Mouse (Mus musculus) 3T3-L1 (cell line): ENCODE data around the gene Gm20517.

ENCODE experiments used
- DNase-seq: peaks from one replicate; pipeline ENCODE4 v3.0.0-alpha.2; 2015; ENCODE audit warnings: low read depth, low spot score

Gene Gm20517

DNA sequence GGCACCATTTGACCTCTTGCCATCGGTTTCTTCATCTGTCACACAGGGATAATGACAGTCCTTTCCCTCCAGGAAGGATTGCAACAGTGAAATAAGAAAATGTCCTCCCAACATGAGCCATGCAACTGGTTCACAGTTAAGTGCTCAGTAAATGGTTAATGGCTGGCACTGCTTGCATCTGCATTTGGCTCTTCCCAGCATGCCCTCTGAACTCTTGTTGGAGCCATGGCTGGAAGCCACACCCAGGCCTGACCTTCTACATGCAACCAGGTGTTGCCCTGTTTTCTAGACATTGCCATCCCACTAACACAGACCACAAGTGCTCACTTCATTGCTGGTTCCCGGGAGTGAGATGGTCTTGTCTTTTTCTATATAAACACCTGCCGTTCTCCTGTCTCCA is 96.6 kb downstream of the Gm20517 start:
- no peak for DNase-seq

DNA sequence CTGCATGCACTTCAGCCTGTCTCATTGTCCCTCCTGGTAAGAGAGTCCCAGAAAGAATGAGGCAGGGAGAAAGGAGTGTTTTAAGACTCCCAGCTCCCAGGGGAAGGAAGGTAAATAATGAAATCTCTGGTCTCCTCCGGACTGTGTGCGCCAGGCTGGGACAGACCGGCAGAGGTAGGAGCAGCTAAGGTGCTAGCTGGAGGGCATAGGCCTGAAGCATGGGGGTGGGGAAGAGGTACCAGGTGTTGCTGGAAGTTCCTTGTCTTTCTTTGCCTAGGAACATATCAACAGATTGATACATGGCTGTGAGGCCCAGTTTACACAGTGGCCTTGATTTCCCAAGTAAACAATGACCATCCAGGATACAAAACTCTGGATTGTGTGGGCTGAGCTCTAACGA is 97.6 kb downstream of the Gm20517 start:
- no peak for DNase-seq

DNA sequence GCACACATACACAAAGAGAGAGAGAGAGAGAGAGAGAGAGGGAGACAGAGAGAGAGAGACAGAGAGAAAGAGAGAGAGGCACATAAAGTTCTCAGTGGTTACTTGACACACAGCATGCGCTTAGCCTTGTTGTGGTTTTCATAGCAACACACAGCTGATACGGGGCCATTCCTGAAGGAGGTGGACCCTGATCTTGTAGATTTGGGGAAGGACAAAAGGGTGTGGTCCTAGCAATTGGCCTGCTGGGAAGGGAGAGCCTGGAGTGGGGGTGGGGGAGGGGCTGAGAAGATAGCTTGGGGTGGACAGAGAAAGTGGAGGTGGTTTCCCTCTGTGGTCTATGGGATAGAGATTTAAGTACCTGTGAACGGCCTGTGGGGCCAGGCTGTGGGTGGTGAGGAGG is 98.6 kb downstream of the Gm20517 start:
- DNase-seq, result no peak

DNA sequence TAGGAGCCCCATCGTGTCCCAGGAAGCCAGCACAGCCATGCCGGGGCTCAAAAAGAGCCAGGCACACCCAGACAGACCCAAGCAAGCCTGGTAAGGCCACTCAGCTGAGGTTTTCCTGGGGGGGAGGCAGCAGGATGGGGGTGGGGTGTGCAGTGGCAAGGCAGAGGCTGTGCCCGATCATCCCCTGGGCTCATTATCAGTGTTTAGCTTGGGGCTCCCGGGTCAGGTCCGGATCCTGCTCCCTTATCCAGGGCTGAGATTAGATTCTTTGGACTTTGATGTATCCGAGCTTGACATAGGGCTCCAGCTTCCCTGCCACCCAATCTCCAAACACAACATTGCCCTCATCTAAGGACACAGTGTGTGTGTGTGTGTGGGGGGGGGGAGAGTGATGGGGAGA is 100.5 kb downstream of the Gm20517 start:
- DNase-seq, result no peak

DNA sequence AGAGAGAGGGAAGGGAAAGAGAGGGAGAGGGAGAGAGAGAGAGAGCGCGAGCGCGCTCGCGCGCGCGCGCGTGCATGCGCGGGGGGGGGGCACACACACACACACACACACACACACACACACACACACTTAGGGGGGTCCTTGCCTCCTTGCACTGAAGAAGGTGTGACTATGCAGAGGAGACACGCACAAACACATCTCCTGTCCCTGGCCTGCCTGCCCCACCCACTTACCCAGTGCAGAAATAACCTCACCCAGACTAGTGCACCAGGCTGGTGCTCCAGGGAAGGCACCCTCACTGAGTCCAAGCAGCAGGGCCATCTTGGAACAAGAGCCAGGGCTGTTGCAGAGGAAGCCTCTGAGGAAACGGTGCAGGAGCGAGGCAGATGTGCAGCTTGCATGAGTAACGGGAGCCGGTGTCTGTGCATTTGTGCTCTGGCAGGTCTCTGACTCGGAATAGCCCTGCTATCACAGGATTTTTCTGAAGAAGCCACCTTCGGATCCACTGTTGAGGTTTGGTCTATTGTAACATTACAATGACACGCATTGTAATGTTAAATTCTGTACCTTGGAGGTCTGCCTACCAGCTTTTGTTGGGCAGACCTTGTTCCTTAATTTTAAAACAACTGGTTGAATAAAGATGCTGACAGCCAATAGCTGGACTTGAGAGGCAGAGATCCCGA is 101.6 kb downstream of the Gm20517 start:
- no peak for DNase-seq

DNA sequence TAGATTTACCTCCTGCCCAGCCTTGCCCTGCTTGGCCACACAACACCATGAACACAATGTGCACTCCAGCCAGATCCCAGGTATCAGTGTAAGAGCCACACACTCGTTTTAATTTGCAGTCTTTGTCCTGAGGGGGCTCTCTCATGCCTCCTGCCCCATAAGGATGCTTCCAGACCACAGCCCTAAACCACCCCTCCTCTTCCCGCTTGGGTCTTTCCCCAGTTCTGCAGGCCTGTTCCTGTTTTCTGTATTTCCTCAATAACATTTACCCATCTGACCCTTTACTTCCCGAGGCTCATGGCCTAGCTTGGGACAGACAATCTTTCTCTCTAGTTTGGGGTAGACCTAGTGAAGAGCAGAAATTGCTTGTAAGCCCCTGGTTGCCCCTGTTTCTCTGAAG is 103.6 kb downstream of the Gm20517 start:
- no peak for DNase-seq

DNA sequence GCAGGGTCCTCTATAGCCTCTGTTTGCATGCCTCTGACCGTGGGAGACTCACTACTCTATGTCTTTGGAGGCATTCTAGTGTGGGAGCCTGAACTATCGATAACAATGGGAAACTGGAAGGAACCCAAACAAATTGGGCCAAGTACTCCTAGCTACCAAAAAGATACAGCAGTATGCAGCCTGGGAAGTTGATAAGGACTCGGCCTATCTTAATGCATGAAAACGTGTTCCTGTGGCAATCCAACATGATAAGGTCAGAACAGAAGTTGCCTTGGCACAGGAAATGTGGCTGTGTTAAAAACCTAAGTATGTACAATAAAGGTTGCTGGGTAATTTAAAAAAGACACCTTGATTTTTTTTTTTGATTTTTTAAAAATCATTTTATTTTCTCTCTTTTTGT is 109.8 kb downstream of the Gm20517 start:
- no peak for DNase-seq

DNA sequence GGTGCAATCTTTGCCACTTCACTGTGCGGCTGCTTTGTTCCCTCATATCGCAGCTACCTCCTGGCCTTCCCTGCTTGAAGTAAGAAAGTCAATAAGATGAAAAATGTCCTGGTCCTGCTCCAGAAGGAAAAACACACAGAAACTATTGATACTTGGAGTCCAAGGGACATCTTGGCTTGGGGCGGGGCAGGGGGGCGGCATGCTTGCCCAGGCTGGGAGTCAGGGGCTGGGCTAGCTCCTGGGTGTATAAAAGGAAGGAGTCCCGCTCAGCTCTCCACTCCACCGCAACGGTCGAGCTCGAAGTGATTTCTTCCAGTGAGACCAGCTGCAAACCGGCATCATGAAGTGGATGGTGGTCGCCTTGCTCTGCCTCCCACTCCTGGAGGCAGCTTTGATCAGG is 115.2 kb downstream of the Gm20517 start, which contains the start of gene Pgc:
Gene Pgc, plus strand, starts transcription at position 277 of the 400 bp plus-strand sequence.
- DNase-seq, result no peak

DNA sequence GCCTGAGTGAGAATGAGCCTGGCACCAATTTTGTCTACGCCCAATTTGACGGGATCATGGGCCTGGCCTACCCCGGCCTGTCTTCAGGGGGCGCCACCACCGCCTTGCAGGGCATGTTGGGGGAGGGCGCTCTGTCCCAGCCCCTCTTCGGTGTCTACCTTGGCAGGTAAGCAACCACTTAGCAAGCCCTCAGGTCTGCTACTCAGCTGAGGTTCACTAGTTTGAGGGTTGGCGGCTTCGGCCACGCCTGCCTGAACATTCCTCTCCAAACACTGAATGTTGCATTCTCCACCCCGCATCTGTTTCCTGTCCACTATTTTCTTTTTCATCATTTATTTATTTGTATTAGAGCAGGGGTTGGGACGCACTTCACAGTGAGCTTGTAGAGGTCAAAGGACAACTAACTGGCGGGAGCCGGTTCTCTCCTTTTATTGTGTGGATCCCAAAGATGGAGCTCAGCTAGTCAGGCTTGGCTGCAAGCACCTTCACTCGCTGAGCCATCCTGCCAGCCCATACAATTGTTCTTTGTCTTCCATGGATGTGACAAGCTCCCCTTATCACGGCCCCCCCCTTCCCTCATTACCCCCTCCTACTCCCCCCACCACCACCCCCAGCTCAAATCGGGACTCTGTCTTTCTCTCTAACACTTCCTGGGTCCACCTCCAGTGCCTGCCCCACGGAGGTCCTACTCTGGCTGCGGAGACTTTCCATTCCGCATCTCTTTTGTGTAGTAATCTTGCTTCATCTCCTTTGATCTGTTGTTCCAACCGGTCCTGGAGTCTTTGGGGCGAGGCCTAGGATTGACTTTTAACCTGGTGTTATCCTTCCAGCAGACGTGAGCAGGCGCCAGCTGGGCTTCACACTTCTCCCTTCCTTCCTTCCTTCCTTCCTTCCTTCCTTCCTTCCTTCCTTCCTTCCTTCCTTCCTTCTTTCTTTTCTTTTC is 119.5 kb downstream of the Gm20517 start:
- no peak for DNase-seq
